Mouse (Mus musculus) intestine, embryonic 14.5 days (tissue): ENCODE results near the gene Dscaml1. TPM values are rescaled to one million over a fixed set of nuclear protein-coding genes. Genes with fewer than 3 reads are reported as not detected.

Experiments used
- ATAC-seq: fragments of 200-750 bp; cut with Nextera tagmentation; replicated peaks from 2 replicates; pipeline ENCODE4 v1.8.0; 2017; ENCODE audit warnings: low read depth, moderate number of reproducible peaks, moderate TSS enrichment, moderate library complexity; ENCODE audit not compliant: low FRiP score, low TSS enrichment
- DNase-seq: peaks from one replicate; pipeline ENCODE4 v3.0.0-alpha.2; 2018; ENCODE audit warnings: low spot score
- H3K27ac ChIP-seq: fragments of 300-500 bp; sonication (generic); 2 replicates; pipeline ENCODE4 v1.5.1; 2014; ENCODE audit warnings: low read depth, mild to moderate bottlenecking, control low read depth
- H3K27me3 ChIP-seq: fragments of 300-500 bp; sonication (generic); replicated peaks from 2 replicates; pipeline ENCODE4 v1.6.1; 2014; ENCODE audit warnings: low read length, control low read depth; ENCODE audit not compliant: control insufficient read depth, insufficient read depth
- H3K36me3 ChIP-seq: fragments of 300-500 bp; sonication (generic); 2 replicates; pipeline ENCODE4 v1.6.1; 2014; ENCODE audit warnings: low read length, control low read depth; ENCODE audit not compliant: control insufficient read depth, insufficient read depth
- H3K4me1 ChIP-seq: fragments of 300-500 bp; sonication (generic); replicated peaks from 2 replicates; pipeline ENCODE4 v1.6.1; 2014; ENCODE audit warnings: low read length, control low read depth, mixed read lengths; ENCODE audit not compliant: control insufficient read depth, insufficient read depth
- H3K4me2 ChIP-seq: fragments of 300-500 bp; sonication (generic); 2 replicates; pipeline ENCODE4 v1.6.1; 2014; ENCODE audit warnings: low read length
- H3K4me3 ChIP-seq: fragments of 300-500 bp; sonication (generic); 2 replicates; pipeline ENCODE4 v1.5.1; 2014; ENCODE audit warnings: low read depth, low read length, control low read depth, mixed read lengths
- H3K9ac ChIP-seq: fragments of 300-500 bp; sonication (generic); 2 replicates; pipeline ENCODE4 v1.6.1; 2014; ENCODE audit warnings: mild to moderate bottlenecking, low read length
- H3K9me3 ChIP-seq: fragments of 300-500 bp; sonication (generic); 2 replicates; pipeline ENCODE4 v1.6.1; 2016; ENCODE audit warnings: low read length, control low read depth; ENCODE audit not compliant: control insufficient read depth
- WGBS: fragments of 180-500 bp; shearing (Covaris S2); extraction: QIAGEN DNeasy Blood & Tissue Kit; methylation state at CpG from one replicate; pipeline ENCODE4 v1.1.7; 2014; 5-methylcytosine and 5-hydroxymethylcytosine counted together
- polyA plus RNA-seq: library from polyadenylated mRNA; unstranded; fragments of >200 nt; fragmentation: Nextera tagmentation; extraction: Ambion mirVana; gene quantifications from 2 replicates; pipeline ENCODE4 v1.2.1, GENCODE M21; 2014

Dscaml1 gene
- polyA plus RNA-seq, 1 experiment from 2014 or later: 0.41 TPM

- 76% methylated on average over 3 of the region's 3 CpGs for WGBS
- Histone ChIP-seq H3K9ac (no peak overlapping the region), H3K4me2 (no peak overlapping the region), H3K4me1 (peaks cover 15% of the 10 kb centered on the region), H3K27me3 (no peaks in the 10 kb centered on the region), H3K9me3 (no peaks in the 10 kb centered on the region), H3K4me3 (no peak overlapping the region), H3K27ac (no peak overlapping the region), H3K36me3 (no peaks in the 10 kb centered on the region)
- ATAC-seq (no peak), DNase-seq (no peak)
Measured at GRCm38 (mm10) chr9:45500071-45500595, 73.7 kb downstream of the Dscaml1 start.

GRCm38 (mm10) chr9:45501295-45501927 is 75.0 kb downstream of the Dscaml1 start:
- no peaks in the 10 kb centered on the region for H3K27me3 ChIP-seq
- H3K36me3 ChIP-seq: no peaks in the 10 kb centered on the region
- ATAC-seq (no peak), DNase-seq (no peak)
- no peak overlapping the region for H3K4me2 ChIP-seq
- no peak overlapping the region for H3K27ac ChIP-seq
- H3K9me3 ChIP-seq: no peaks in the 10 kb centered on the region
- no peak overlapping the region for H3K4me3 ChIP-seq
- peaks cover 15% of the 10 kb centered on the region for H3K4me1 ChIP-seq
- WGBS: 65% methylated on average over 5 of the region's 5 CpGs
- H3K9ac ChIP-seq: no peak overlapping the region

- H3K27me3 ChIP-seq: no peaks in the 10 kb centered on the region
- peaks cover 15% of the 10 kb centered on the region for H3K4me1 ChIP-seq
- DNase-seq (no peak), ATAC-seq (no peak)
- no peak overlapping the region for H3K4me3 ChIP-seq
- H3K9me3 ChIP-seq: no peaks in the 10 kb centered on the region
- H3K4me2 ChIP-seq: no peak overlapping the region
- H3K9ac ChIP-seq: no peak overlapping the region
- H3K36me3 ChIP-seq: no peaks in the 10 kb centered on the region
- no peak overlapping the region for H3K27ac ChIP-seq
- WGBS: 27% methylated on average over 14 of the region's 14 CpGs
Measured at GRCm38 (mm10) chr9:45501963-45502641, 75.7 kb downstream of the Dscaml1 start.

- Histone ChIP-seq H3K27me3 (no peaks in the 10 kb centered on the region), H3K9ac (no peak overlapping the region), H3K27ac (no peak overlapping the region), H3K4me3 (no peak overlapping the region), H3K36me3 (no peaks in the 10 kb centered on the region), H3K4me2 (no peak overlapping the region), H3K4me1 (peaks cover 4% of the 10 kb centered on the region), H3K9me3 (no peaks in the 10 kb centered on the region)
- WGBS: 27% methylated on average over 5 of the region's 5 CpGs
- DNase-seq (no peak), ATAC-seq (peak; percentile 51; the same call in 1 of the 2 replicates)
Measured at GRCm38 (mm10) chr9:45504977-45505376, 78.5 kb downstream of the Dscaml1 start.

- ATAC-seq (peak; percentile 63), DNase-seq (no peak)
- H3K4me2 ChIP-seq: no peak overlapping the region
- no peaks in the 10 kb centered on the region for H3K27me3 ChIP-seq
- peaks cover 4% of the 10 kb centered on the region for H3K4me1 ChIP-seq
- no peak overlapping the region for H3K9ac ChIP-seq
- H3K9me3 ChIP-seq: no peaks in the 10 kb centered on the region
- WGBS: 44% methylated on average over 4 of the region's 4 CpGs
- no peak overlapping the region for H3K4me3 ChIP-seq
- H3K27ac ChIP-seq: no peak overlapping the region
- no peaks in the 10 kb centered on the region for H3K36me3 ChIP-seq
Measured at GRCm38 (mm10) chr9:45505487-45505939, 79.1 kb downstream of the Dscaml1 start.

GRCm38 (mm10) chr9:45507482-45507881 is 81.1 kb downstream of the Dscaml1 start:
- WGBS: 51% methylated on average over 9 of the region's 9 CpGs
- ATAC-seq: no peak

GRCm38 (mm10) chr9:45510806-45511546 is 84.5 kb downstream of the Dscaml1 start:
- Histone ChIP-seq H3K4me1 (no peaks in the 10 kb centered on the region), H3K9me3 (no peaks in the 10 kb centered on the region), H3K4me3 (no peak overlapping the region), H3K4me2 (no peak overlapping the region), H3K27me3 (no peaks in the 10 kb centered on the region), H3K36me3 (no peaks in the 10 kb centered on the region), H3K27ac (no peak overlapping the region), H3K9ac (no peak overlapping the region)
- ATAC-seq (no peak), DNase-seq (no peak)
- 82% methylated on average over 10 of the region's 10 CpGs for WGBS

More at GRCm38 (mm10) chr9:45507482-45507881, 81.1 kb downstream of the Dscaml1 start:
- no peaks in the 10 kb centered on the region for H3K27me3 ChIP-seq
- H3K27ac ChIP-seq: no peak overlapping the region
- H3K4me1 ChIP-seq: peaks cover 4% of the 10 kb centered on the region; the same call in 1 of the 2 replicates
- no peak for DNase-seq
- no peak overlapping the region for H3K4me2 ChIP-seq
- no peak overlapping the region for H3K9ac ChIP-seq
- H3K36me3 ChIP-seq: no peaks in the 10 kb centered on the region
- no peaks in the 10 kb centered on the region for H3K9me3 ChIP-seq
- H3K4me3 ChIP-seq: no peak overlapping the region

GRCm38 (mm10) chr9:45517993-45518705 is 91.7 kb downstream of the Dscaml1 start:
- Histone ChIP-seq H3K27me3 (no peaks in the 10 kb centered on the region), H3K36me3 (no peaks in the 10 kb centered on the region), H3K4me1 (no peaks in the 10 kb centered on the region), H3K4me2 (no peak overlapping the region), H3K27ac (no peak overlapping the region), H3K4me3 (no peak overlapping the region), H3K9me3 (no peaks in the 10 kb centered on the region), H3K9ac (no peak overlapping the region)
- whole genome bisulfite sequencing: 79% methylated on average over 11 of the region's 11 CpGs
- no peak for DNase-seq
- ATAC-seq: no peak
